Mouse (Mus musculus) embryonic facial prominence, embryonic 11.5 days (tissue): ENCODE measurements around the gene Rdh7. TPM values are rescaled to one million over a fixed set of nuclear protein-coding genes. Genes with fewer than 3 reads are reported as not detected.

ENCODE experiments used
- ATAC-seq: fragments of 200-750 bp; cut with Nextera tagmentation; replicated peaks from 2 replicates; pipeline ENCODE4 v1.8.0; 2017; ENCODE audit warnings: low read depth; ENCODE audit not compliant: insufficient number of reproducible peaks, low FRiP score, low TSS enrichment
- DNase-seq: peaks from one replicate; pipeline ENCODE4 v3.0.0-alpha.2; 2015; ENCODE audit warnings: low spot score
- H3K27ac ChIP-seq: fragments of 300-500 bp; sonication (generic); replicated peaks from 2 replicates; pipeline ENCODE4 v1.5.1; 2014; ENCODE audit warnings: mild to moderate bottlenecking, low read depth, low read length, control low read depth
- H3K27me3 ChIP-seq: fragments of 300-500 bp; sonication (generic); 2 replicates; pipeline ENCODE4 v1.6.1; 2014; ENCODE audit warnings: mild to moderate bottlenecking, low read length, moderate library complexity, mixed read lengths; ENCODE audit not compliant: control insufficient read depth, insufficient read depth
- H3K36me3 ChIP-seq: fragments of 300-500 bp; sonication (generic); replicated peaks from 2 replicates; pipeline ENCODE4 v1.6.1; 2014; ENCODE audit warnings: low read depth, mild to moderate bottlenecking, low read length, moderate library complexity, mixed read lengths; ENCODE audit not compliant: control insufficient read depth, insufficient read depth
- H3K4me1 ChIP-seq: fragments of 300-500 bp; sonication (generic); 2 replicates; pipeline ENCODE4 v1.6.1; 2014; ENCODE audit warnings: low read length, mixed read lengths; ENCODE audit not compliant: control insufficient read depth, insufficient read depth
- H3K4me2 ChIP-seq: fragments of 300-500 bp; sonication (generic); 2 replicates; pipeline ENCODE4 v1.6.1; 2014; ENCODE audit warnings: low read depth, mild to moderate bottlenecking, control low read depth, low read length, moderate library complexity
- H3K4me3 ChIP-seq: fragments of 300-500 bp; sonication (generic); 2 replicates; pipeline ENCODE4 v1.5.1; 2014; ENCODE audit warnings: low read depth, low read length, control low read depth
- H3K9ac ChIP-seq: fragments of 300-500 bp; sonication (generic); replicated peaks from 2 replicates; pipeline ENCODE4 v1.6.1; 2014; ENCODE audit warnings: mild to moderate bottlenecking, control low read depth, low read length
- H3K9me3 ChIP-seq: fragments of 300-500 bp; sonication (generic); replicated peaks from 2 replicates; pipeline ENCODE4 v1.6.1; 2016; ENCODE audit warnings: mild to moderate bottlenecking, low read length, inconsistent platforms, mixed read lengths; ENCODE audit not compliant: control insufficient read depth
- WGBS: fragments of 180-500 bp; shearing (Covaris S2); extraction: QIAGEN DNeasy Blood & Tissue Kit; methylation state at CpG from one replicate; pipeline ENCODE4 v1.1.7; 2014; 5-methylcytosine and 5-hydroxymethylcytosine counted together
- polyA plus RNA-seq: library from polyadenylated mRNA; unstranded; fragments of >200 nt; fragmentation: Nextera tagmentation; extraction: Ambion mirVana; gene quantifications from 2 replicates; pipeline ENCODE4 v1.2.1, GENCODE M21; 2014

Gene Rdh7
- polyA plus RNA-seq, 1 experiment from 2014 or later = not detected

DNA sequence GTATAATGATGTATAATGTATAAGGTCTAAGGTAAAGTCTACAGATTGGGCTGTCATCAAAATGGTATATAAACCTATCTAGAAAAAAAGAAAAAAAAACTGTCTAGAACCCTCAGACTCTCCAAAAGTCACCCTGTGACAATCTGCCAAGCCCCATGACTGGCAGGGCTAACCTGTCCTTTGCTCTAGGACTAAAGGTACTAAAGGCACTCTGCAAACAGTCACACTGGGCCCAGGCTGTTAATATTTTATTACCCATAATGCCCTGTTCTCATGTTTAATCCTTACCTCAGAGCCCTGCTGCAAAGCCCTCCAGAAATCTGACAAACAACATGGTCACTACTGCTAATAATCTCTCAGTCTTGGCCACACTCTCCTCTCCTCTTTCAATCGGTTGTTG, 2.1 kb downstream of the Rdh7 start:
- no peak overlapping the region for H3K4me2 ChIP-seq
- WGBS = 82% methylated on average over 1 of the region's 1 CpGs
- ATAC-seq (no peak), DNase-seq (no peak)
- no peaks in the 10 kb centered on the region for H3K36me3 ChIP-seq
- H3K4me1 ChIP-seq = no peaks in the 10 kb centered on the region
- H3K9me3 ChIP-seq = no peaks in the 10 kb centered on the region
- H3K27me3 ChIP-seq = no peaks in the 10 kb centered on the region
- H3K4me3 ChIP-seq = no peak overlapping the region
- H3K27ac ChIP-seq = no peak overlapping the region
- no peak overlapping the region for H3K9ac ChIP-seq

DNA sequence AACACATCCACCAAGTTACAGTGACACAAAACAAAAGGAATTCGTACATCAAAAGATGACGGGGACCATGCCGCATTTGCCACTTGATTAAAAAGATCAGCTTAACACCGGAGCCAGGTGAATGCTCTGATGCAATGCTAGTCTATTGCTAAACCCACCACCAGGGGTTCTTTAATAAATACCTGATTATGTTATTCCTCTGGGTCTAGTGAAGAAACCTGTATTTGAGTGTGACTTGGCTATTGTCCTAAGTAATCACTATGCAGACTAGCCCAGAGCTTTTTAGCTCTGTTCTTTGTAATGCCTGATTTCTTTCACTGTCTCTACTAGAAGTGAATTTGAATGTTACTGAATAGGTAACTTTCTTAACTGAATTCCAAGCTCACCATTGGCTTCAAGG, 7.6 kb downstream of the Rdh7 start:
- no peaks in the 10 kb centered on the region for H3K36me3 ChIP-seq
- no peak overlapping the region for H3K4me3 ChIP-seq
- H3K9me3 ChIP-seq = no peaks in the 10 kb centered on the region
- DNase-seq (no peak), ATAC-seq (no peak)
- H3K4me2 ChIP-seq = no peak overlapping the region
- no peak overlapping the region for H3K9ac ChIP-seq
- H3K4me1 ChIP-seq = no peaks in the 10 kb centered on the region
- no peak overlapping the region for H3K27ac ChIP-seq
- no peaks in the 10 kb centered on the region for H3K27me3 ChIP-seq
- 91% methylated on average over 4 of the region's 4 CpGs for WGBS

DNA sequence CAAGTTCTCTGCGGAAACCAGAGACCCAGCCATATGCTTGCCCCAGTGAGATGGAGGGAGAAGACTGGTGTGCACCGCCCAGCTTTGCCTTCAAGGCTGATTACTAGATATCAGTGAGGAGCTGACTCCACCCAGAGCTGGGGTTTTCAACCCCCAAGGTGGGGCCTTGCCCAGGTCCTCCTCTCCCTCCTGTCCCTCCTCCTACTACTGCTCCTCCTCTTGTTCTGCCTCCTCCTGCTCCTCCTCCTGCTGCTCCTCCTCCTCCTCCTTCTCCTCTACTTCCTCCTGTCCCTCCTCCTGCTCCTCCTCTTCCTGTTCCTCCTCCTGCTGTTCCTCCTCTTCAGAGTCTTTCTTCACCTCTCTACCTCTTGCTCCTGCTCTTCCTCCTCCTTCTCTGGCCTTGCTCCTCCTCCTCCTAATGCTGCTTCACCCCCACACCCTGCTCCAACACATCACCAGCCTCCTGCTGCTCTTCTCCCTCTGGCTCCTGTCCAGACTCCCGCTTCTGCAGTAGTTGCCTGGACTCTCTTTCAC, 9.4 kb downstream of the Rdh7 start:
- Histone ChIP-seq H3K4me2 (no peak overlapping the region), H3K4me3 (no peak overlapping the region), H3K27ac (no peak overlapping the region), H3K27me3 (no peaks in the 10 kb centered on the region), H3K36me3 (no peaks in the 10 kb centered on the region), H3K4me1 (no peaks in the 10 kb centered on the region), H3K9me3 (no peaks in the 10 kb centered on the region), H3K9ac (no peak overlapping the region)
- DNase-seq (no peak), ATAC-seq (no peak)
- 93% methylated on average over 3 of the region's 3 CpGs for WGBS

DNA sequence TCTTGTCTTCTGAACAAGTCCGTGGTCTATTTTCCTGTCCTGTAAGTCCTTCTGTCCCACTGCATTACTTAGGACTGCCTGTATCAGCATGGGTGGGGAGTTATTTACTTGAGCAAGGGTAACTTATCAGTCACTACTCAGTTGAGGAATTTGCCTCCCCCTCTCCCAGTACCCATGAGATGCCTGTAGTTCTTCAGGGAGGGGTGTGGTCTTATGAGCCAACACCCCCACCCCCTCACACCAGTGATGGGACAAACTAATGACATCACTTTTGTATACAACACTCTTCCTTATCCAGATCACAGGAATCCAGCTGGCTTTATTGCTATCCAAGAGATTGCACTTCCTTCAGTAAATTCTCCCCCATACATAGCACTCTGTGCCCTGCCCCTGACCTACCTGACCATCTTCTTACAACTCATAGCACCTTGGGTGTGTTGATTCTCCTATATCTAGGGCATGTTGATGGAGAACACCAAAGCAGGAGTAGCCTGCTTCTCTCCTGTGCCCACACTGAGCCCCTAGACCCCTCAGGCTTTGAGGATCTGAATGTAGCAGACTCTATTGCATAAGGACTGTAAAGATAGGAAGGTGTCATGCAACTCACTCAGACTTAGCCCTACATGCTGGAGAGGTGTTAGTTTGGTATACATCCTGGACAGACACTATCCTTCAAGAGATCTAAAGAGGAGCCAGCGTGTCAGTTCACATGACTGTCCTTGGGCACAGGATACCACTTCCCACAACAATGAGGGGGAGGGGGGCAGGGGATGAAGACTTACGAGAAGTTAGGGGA, 10.2 kb downstream of the Rdh7 start:
- H3K9me3 ChIP-seq = no peaks in the 10 kb centered on the region
- H3K27me3 ChIP-seq = no peaks in the 10 kb centered on the region
- no peak overlapping the region for H3K9ac ChIP-seq
- no peak overlapping the region for H3K27ac ChIP-seq
- DNase-seq (no peak), ATAC-seq (no peak)
- no peaks in the 10 kb centered on the region for H3K36me3 ChIP-seq
- WGBS = 70% methylated on average over 3 of the region's 3 CpGs
- no peak overlapping the region for H3K4me3 ChIP-seq
- no peak overlapping the region for H3K4me2 ChIP-seq
- H3K4me1 ChIP-seq = no peaks in the 10 kb centered on the region

DNA sequence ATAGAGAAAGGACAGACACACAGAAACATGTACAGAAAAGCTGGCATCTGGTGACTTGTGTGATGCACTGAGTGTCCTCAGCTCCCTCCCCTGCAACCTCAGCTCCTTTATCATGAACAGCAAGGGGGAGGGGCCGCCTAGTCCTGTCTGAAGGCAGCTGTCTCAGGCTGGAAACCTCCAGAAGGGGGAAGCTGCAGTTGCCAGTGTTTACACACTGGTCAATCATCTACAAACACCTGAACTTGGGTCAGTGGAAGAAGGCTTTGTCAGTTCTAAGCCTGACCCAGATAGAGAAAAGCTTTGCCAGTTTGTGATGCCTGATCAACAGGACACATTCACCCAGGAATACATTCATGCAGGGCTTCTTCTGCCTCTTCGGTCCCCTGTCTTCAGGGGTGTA, 10.9 kb downstream of the Rdh7 start:
- WGBS = 52% methylated on average over 2 of the region's 2 CpGs
- DNase-seq (no peak), ATAC-seq (no peak)
- no peaks in the 10 kb centered on the region for H3K4me1 ChIP-seq
- H3K27ac ChIP-seq = no peak overlapping the region
- no peaks in the 10 kb centered on the region for H3K9me3 ChIP-seq
- no peak overlapping the region for H3K4me3 ChIP-seq
- no peak overlapping the region for H3K4me2 ChIP-seq
- H3K9ac ChIP-seq = no peak overlapping the region
- H3K27me3 ChIP-seq = no peaks in the 10 kb centered on the region
- no peaks in the 10 kb centered on the region for H3K36me3 ChIP-seq

DNA sequence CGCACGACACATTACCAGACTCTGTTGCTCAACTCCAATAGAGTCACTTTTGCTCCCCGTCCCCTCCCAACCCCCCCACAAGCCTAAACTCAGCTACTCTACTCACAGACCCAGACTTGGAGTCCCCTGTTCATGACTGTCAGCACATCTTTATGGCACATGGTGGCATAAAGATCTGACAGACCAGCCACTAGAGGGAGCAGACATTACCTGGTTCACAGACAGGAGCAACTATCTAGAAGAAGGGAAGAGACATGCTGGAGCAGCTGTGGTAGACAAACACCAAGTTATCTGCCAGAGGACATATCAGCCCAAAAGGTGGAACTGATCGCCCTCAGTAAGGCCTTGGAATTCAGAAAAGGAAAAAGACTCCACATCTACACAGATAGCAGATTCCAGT, 16.1 kb downstream of the Rdh7 start:
- 75% methylated on average over 4 of the region's 4 CpGs for WGBS

DNA sequence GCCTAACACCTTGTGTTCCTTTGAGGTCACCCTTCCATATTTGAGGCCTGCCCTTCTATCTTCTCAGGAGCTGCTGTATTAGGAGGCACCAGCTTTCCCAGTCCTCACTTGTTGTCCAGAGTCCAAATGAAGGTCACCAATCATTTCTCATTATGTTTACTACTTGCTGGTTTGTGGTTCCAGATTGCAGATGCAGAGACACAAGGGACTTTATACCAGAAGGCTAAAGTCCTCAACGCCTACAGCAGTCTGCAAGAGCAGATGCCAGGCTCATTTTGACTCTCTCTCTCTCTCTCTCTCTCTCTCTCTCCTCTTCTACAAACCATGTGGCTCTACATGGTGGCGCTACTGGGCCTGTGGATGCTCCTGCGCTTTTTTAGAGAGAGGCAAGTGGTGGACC, 22.4 kb downstream of the Rdh7 start, which contains the start of gene Rdh16f2:
Gene Rdh16f2, plus strand, starts transcription at position 243 of the 400 bp plus-strand sequence.
- Histone ChIP-seq H3K27ac (no peak within 1 kb of the TSS), H3K4me3 (no peak within 1 kb of the TSS), H3K27me3 (no peaks in the 10 kb centered on the region), H3K9ac (no peak within 1 kb of the TSS), H3K4me2 (no peak within 1 kb of the TSS), H3K36me3 (no peaks in the 10 kb centered on the region), H3K4me1 (no peaks in the 10 kb centered on the region), H3K9me3 (no peaks in the 10 kb centered on the region)
- DNase-seq = no peak
- ATAC-seq = no peak
- 79% methylated on average over 3 of the region's 3 CpGs for WGBS

More for the DNA sequence above, 16.1 kb downstream of the Rdh7 start:
- Histone ChIP-seq H3K9me3 (no peaks in the 10 kb centered on the region), H3K4me3 (no peak overlapping the region), H3K9ac (no peak overlapping the region), H3K36me3 (no peaks in the 10 kb centered on the region), H3K4me2 (no peak overlapping the region), H3K27ac (no peak overlapping the region), H3K27me3 (no peaks in the 10 kb centered on the region), H3K4me1 (no peaks in the 10 kb centered on the region)
- DNase-seq (peak; percentile 44), ATAC-seq (no peak)

DNA sequence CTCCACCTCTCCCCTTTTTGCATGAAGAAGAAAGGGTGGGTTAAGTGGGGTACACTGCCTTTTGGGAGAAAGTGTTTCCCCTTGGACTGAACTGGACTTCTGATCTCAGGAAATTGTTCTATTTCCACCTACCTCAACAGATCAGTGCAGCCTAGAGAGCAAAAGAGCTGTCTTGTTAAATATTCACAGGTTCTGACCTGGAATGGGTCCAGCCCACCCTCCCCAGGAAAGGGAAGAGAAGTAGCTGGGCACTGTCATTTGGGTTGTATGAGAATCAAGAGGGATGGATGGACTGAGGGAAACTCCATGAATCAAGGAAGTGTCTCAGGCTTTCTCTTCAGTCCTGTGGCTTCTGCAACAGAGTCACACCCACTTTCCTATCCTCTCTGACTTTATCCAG, 23.7 kb downstream of the Rdh7 start:
- Histone ChIP-seq H3K4me3 (no peak overlapping the region), H3K36me3 (no peaks in the 10 kb centered on the region), H3K9me3 (no peaks in the 10 kb centered on the region), H3K4me2 (no peak overlapping the region), H3K27me3 (no peaks in the 10 kb centered on the region), H3K9ac (no peak overlapping the region), H3K4me1 (no peaks in the 10 kb centered on the region), H3K27ac (no peak overlapping the region)
- ATAC-seq (no peak), DNase-seq (no peak)
